Mouse (Mus musculus): ENCODE measurements around the gene Rab9. TPM values are rescaled to one million over a fixed set of nuclear protein-coding genes. Genes with fewer than 3 reads are reported as not detected.

Gene Rab9
- polyA plus RNA-seq, 1 experiment from 2014 or later = 44.0 TPM

DNA sequence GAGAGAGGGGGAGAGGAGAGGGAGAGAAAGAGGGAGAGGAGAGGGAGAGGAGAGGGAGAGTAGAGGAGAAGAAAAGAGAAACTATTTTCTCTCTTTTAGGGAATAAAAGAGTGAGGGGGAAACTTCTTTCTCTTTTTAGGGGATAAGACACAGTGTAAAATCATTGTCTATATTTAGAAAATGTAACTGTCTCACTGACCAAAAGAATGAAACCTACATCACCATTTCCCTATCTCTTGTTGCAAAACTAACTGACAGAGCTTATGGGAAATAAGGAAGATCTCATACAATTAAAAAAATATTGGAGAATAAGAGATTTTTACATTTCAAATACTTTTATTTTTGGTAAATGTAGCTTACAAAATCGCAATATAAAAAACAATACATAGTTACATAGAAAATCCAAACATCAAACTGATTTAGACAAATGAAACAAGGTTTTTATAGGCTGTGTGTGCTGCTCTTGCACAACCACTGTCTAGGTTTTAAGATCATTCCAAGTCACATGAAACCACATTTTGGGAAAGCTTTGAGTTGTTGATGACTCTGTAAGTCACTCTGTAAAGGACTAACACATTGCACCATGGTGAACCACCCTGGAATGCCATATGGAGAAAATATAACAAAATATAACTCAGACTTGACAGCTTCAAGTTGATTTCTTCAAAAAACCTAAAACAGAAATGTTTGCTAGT lies 20.0 kb upstream of the Rab9 start:
- no peak overlapping the region for H3K9ac ChIP-seq (replicated peaks)
- WGBS (ENCODE audit: insufficient replicate concordance) = 60% methylated on average over 1 of the region's 1 CpGs
- H3K4me3 ChIP-seq (ENCODE audit: low read depth, low read length) = no peak overlapping the region
- H3K27me3 ChIP-seq (ENCODE audit: insufficient read depth, low read length) = no peaks in the 10 kb centered on the region
- TF ChIP-seq EP300 (IDR thresholded peaks at IDR 0.05; ENCODE audit: low read depth) (no peak), CTCF (IDR thresholded peaks at IDR 0.05; ENCODE audit: low read depth) (no peak)
- H3K36me3 ChIP-seq (replicated peaks; ENCODE audit: insufficient read depth, low read length) = no peaks in the 10 kb centered on the region
- DNase-seq = no peak
- H3K9me3 ChIP-seq (ENCODE audit: low read length) = no peaks in the 10 kb centered on the region
- H3K4me2 ChIP-seq (ENCODE audit: low read depth, low read length) = no peak overlapping the region
- H3K27ac ChIP-seq (ENCODE audit: low read depth) = no peak overlapping the region
- H3K4me1 ChIP-seq (ENCODE audit: insufficient read depth) = no peaks in the 10 kb centered on the region
- no peak for ATAC-seq

DNA sequence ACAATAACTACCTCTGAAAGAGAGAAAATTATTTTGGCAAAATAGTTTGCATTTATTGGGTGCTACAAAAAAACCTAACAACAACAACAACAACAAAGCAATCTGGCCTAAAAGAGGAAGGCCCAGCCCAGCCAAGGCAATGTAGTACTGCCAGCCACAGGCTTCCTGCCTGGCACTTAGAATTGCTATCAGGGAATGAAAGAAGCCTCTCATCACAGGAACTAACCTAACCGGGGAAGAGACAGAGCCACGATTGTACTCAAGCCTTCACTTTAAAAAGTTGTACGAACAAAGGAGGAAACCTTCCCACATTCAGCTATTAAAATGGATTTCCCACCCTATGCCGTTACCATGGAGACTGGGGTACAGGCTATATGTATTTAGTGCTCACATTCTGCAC lies 18.1 kb upstream of the Rab9 start:
- 62% methylated on average over 4 of the region's 4 CpGs for WGBS (ENCODE audit: insufficient replicate concordance)
- TF ChIP-seq CTCF (IDR thresholded peaks at IDR 0.05; ENCODE audit: low read depth) = no peak
- no peak for TF ChIP-seq EP300 (IDR thresholded peaks at IDR 0.05; ENCODE audit: low read depth)
- no peak for ATAC-seq

DNA sequence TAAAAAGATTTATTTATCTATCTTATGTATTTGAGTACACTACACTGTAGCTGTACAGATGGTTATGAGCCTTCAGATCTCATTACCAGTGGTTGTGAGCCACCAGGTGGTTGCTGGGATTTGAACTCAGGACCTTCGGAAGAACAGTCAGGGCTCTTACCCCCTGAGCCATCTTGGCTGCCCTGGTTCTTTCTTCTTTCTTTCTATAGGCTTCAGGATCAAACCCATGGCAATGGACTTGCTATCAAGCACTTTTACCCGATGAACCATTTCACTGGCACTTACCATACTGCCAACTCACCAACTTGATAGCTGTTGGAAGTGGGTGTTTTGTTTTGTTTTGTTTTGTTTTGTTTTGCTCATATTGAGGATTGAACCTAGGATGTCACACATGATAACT lies 15.4 kb upstream of the Rab9 start:
- 90% methylated on average over 2 of the region's 2 CpGs for WGBS (ENCODE audit: insufficient replicate concordance)
- no peak for ATAC-seq
- DNase-seq = no peak
- Histone ChIP-seq H3K4me3 (ENCODE audit: low read depth, low read length) (no peak overlapping the region), H3K27me3 (ENCODE audit: insufficient read depth, low read length) (no peaks in the 10 kb centered on the region), H3K27ac (ENCODE audit: low read depth) (no peak overlapping the region), H3K9me3 (ENCODE audit: low read length) (no peaks in the 10 kb centered on the region), H3K36me3 (replicated peaks; ENCODE audit: insufficient read depth, low read length) (no peaks in the 10 kb centered on the region), H3K9ac (replicated peaks) (no peak overlapping the region), H3K4me2 (ENCODE audit: low read depth, low read length) (no peak overlapping the region), H3K4me1 (ENCODE audit: insufficient read depth) (no peaks in the 10 kb centered on the region)
- TF ChIP-seq CTCF (IDR thresholded peaks at IDR 0.05; ENCODE audit: low read depth) (no peak), EP300 (IDR thresholded peaks at IDR 0.05; ENCODE audit: low read depth) (no peak)

More for the DNA sequence above, 18.1 kb upstream of the Rab9 start:
- Histone ChIP-seq H3K27me3 (ENCODE audit: insufficient read depth, low read length) (no peaks in the 10 kb centered on the region), H3K4me1 (ENCODE audit: insufficient read depth) (no peaks in the 10 kb centered on the region), H3K9ac (replicated peaks) (no peak overlapping the region), H3K4me3 (ENCODE audit: low read depth, low read length) (no peak overlapping the region), H3K9me3 (ENCODE audit: low read length) (no peaks in the 10 kb centered on the region), H3K4me2 (ENCODE audit: low read depth, low read length) (no peak overlapping the region), H3K36me3 (replicated peaks; ENCODE audit: insufficient read depth, low read length) (no peaks in the 10 kb centered on the region), H3K27ac (ENCODE audit: low read depth) (no peak overlapping the region)
- DNase-seq = no peak

DNA sequence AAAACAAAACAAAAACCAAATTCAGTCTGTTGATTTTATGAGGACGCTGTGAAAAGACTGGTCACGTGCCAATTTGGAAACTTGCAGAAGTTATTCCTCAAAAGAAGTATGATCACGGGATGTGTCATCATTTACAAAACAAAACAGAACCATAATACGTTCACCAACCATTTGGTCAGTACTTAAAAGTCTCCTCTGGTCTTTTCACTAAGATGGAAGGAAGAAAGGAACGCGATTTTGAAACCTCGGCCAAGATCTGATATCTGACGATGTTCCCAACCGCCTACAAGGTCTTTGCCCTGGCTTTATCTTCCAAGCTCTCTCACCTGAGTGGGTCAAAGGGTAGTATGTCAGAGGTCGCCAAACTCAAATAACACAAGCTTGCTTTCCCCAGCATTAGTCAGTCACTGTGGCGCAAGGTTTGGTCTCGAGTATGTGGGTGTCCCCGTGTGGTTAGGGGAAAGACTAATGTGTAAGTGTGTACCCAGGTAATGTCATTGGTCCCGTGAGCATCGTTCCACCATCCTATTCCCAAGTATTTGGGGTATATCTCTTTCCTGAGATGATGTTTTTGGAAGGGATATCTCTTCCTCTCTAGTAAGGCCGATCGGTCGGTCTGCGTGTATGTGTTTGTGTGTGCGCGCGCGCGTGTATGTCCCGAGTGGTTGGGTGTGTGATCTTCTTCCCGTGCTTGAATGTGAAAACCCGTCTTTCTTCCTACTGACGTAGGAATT lies 869 bp downstream of the Rab9 start:
- ATAC-seq (peak; percentile 73), DNase-seq (peak; percentile 57)
- peak overlapping the region; percentile 76 for H3K4me3 ChIP-seq (ENCODE audit: low read depth, low read length)
- H3K27me3 ChIP-seq (ENCODE audit: insufficient read depth, low read length) = no peaks in the 10 kb centered on the region
- peaks cover 5% of the 10 kb centered on the region for H3K4me1 ChIP-seq (ENCODE audit: insufficient read depth)
- peak overlapping the region; percentile 73 for H3K4me2 ChIP-seq (ENCODE audit: low read depth, low read length)
- no peak for TF ChIP-seq EP300 (IDR thresholded peaks at IDR 0.05; ENCODE audit: low read depth)
- peak overlapping the region; percentile 79 for H3K9ac ChIP-seq (replicated peaks)
- 18% methylated on average over 28 of the region's 28 CpGs for WGBS (ENCODE audit: insufficient replicate concordance)
- peak overlapping the region; percentile 90 for H3K27ac ChIP-seq (ENCODE audit: low read depth)
- H3K36me3 ChIP-seq (replicated peaks; ENCODE audit: insufficient read depth, low read length) = no peaks in the 10 kb centered on the region
- H3K9me3 ChIP-seq (ENCODE audit: low read length) = no peaks in the 10 kb centered on the region

DNA sequence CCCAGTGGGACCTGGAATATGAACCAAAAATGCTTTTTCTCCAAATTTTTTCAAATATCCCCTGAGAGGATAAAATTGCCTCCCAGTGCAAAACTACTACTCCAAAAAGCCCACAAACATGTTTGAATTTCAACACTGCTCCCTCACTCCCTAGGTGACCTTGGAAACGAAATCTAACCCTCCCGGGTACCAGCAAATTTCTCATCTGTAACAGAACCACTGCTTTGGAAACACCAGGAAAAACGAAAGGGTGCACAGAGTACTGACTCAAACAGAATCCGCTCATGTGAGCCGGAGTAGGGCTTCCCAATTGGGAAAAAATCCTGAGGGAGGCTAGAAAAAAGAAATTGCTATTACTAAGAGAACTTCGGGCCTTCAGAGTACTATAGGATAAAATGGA lies 2.3 kb downstream of the Rab9 start:
- DNase-seq (no peak), ATAC-seq (no peak)
- peak overlapping the region; percentile 73 for H3K4me2 ChIP-seq (ENCODE audit: low read depth, low read length)
- H3K9me3 ChIP-seq (ENCODE audit: low read length) = no peaks in the 10 kb centered on the region
- peaks cover 5% of the 10 kb centered on the region for H3K4me1 ChIP-seq (ENCODE audit: insufficient read depth)
- peak overlapping the region; percentile 13 for H3K4me3 ChIP-seq (ENCODE audit: low read depth, low read length)
- WGBS (ENCODE audit: insufficient replicate concordance) = 65% methylated on average over 6 of the region's 6 CpGs
- H3K27ac ChIP-seq (ENCODE audit: low read depth) = peak overlapping the region; percentile 18; the same call in 1 of the 2 replicates
- H3K36me3 ChIP-seq (replicated peaks; ENCODE audit: insufficient read depth, low read length) = no peaks in the 10 kb centered on the region
- H3K9ac ChIP-seq (replicated peaks) = no peak overlapping the region
- H3K27me3 ChIP-seq (ENCODE audit: insufficient read depth, low read length) = no peaks in the 10 kb centered on the region
- TF ChIP-seq CTCF (IDR thresholded peaks at IDR 0.05; ENCODE audit: low read depth) (no peak), EP300 (IDR thresholded peaks at IDR 0.05; ENCODE audit: low read depth) (no peak)

DNA sequence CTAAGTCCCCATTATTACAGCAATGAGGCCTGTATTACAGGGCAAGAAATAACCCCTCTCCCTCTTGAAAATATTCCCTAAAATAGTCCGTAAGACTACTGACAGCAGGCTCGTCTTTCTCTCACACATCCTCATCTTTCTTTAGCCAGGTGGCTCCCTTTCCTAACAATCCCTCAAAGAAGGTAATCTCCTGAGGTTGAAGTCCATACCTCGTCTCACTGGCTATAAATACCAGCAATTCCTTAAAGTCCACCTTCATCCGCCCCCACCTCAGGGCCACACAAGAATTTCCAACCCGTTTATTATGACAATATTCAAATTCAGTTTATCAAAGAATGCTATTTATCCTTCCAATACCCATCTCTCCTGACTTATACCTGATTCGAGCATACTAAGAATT lies 7.1 kb downstream of the Rab9 start:
- Histone ChIP-seq H3K4me2 (ENCODE audit: low read depth, low read length) (no peak overlapping the region), H3K4me3 (ENCODE audit: low read depth, low read length) (no peak overlapping the region), H3K27ac (ENCODE audit: low read depth) (no peak overlapping the region), H3K36me3 (replicated peaks; ENCODE audit: insufficient read depth, low read length) (no peaks in the 10 kb centered on the region), H3K9ac (replicated peaks) (no peak overlapping the region), H3K9me3 (ENCODE audit: low read length) (no peaks in the 10 kb centered on the region), H3K27me3 (ENCODE audit: insufficient read depth, low read length) (no peaks in the 10 kb centered on the region), H3K4me1 (ENCODE audit: insufficient read depth) (peaks cover 5% of the 10 kb centered on the region)
- 77% methylated on average over 6 of the region's 6 CpGs for WGBS (ENCODE audit: insufficient replicate concordance)
- ATAC-seq (no peak), DNase-seq (no peak)
- TF ChIP-seq CTCF (IDR thresholded peaks at IDR 0.05; ENCODE audit: low read depth) = no peak
- no peak for TF ChIP-seq EP300 (IDR thresholded peaks at IDR 0.05; ENCODE audit: low read depth)

All from liver, postnatal 0 days (tissue).